Mouse (Mus musculus): ENCODE data around the gene Ano1.
A peak's percentile ranks its signal among the peaks of the same experiment; 100 is the strongest.

The Ano1 gene

GRCm38 (mm10) chr7:144696764-144697704 lies 54.7 kb downstream of the Ano1 start:
- peak in 1 of 2 experiments; percentile 22 for DNase-seq (ENCODE audit: low spot score in 2 of 2)

GRCm38 (mm10) chr7:144689855-144690254 lies 61.9 kb downstream of the Ano1 start:
- DNase-seq (ENCODE audit: low spot score in 2 of 2): no peak

- no peak for DNase-seq (ENCODE audit: low spot score in 2 of 2)
Measured at GRCm38 (mm10) chr7:144689136-144689535, 62.6 kb downstream of the Ano1 start.

- no peak for DNase-seq (ENCODE audit: low spot score in 2 of 2)
Measured at GRCm38 (mm10) chr7:144687663-144688381, 64.0 kb downstream of the Ano1 start.

GRCm38 (mm10) chr7:144684947-144685346 lies 66.8 kb downstream of the Ano1 start:
- DNase-seq (ENCODE audit: low spot score in 2 of 2): no peak

- DNase-seq (ENCODE audit: low spot score in 2 of 2): no peak
Measured at GRCm38 (mm10) chr7:144684467-144684866, 67.3 kb downstream of the Ano1 start.

GRCm38 (mm10) chr7:144680096-144680495 lies 71.7 kb downstream of the Ano1 start:
- no peak for DNase-seq (ENCODE audit: low spot score in 2 of 2)

- DNase-seq (ENCODE audit: low spot score in 2 of 2): no peak
Measured at GRCm38 (mm10) chr7:144678241-144679030, 73.3 kb downstream of the Ano1 start.

GRCm38 (mm10) chr7:144677341-144678086 lies 74.3 kb downstream of the Ano1 start:
- no peak for DNase-seq (ENCODE audit: low spot score in 2 of 2)

- no peak for DNase-seq (ENCODE audit: low spot score in 2 of 2)
Measured at GRCm38 (mm10) chr7:144675632-144676031, 76.1 kb downstream of the Ano1 start.

GRCm38 (mm10) chr7:144669895-144670294 lies 81.9 kb downstream of the Ano1 start:
- no peak for DNase-seq (ENCODE audit: low spot score in 2 of 2)

GRCm38 (mm10) chr7:144668603-144669278 lies 83.0 kb downstream of the Ano1 start:
- DNase-seq (ENCODE audit: low spot score in 2 of 2): no peak

- DNase-seq (ENCODE audit: low spot score in 2 of 2): no peak
Measured at GRCm38 (mm10) chr7:144667091-144667490, 84.7 kb downstream of the Ano1 start.

GRCm38 (mm10) chr7:144665585-144665984 lies 86.2 kb downstream of the Ano1 start:
- no peak for DNase-seq (ENCODE audit: low spot score in 2 of 2)

- no peak for DNase-seq (ENCODE audit: low spot score in 2 of 2)
Measured at GRCm38 (mm10) chr7:144663566-144663965, 88.2 kb downstream of the Ano1 start.

GRCm38 (mm10) chr7:144656261-144656967 lies 95.4 kb downstream of the Ano1 start:
- DNase-seq (ENCODE audit: low spot score in 2 of 2): no peak

- no peak for DNase-seq (ENCODE audit: low spot score in 2 of 2)
Measured at GRCm38 (mm10) chr7:144653681-144654425, 97.9 kb downstream of the Ano1 start.

- DNase-seq (ENCODE audit: low spot score in 2 of 2): no peak
Measured at GRCm38 (mm10) chr7:144647547-144647946, 104.2 kb downstream of the Ano1 start.

GRCm38 (mm10) chr7:144640817-144641216 lies 111.0 kb downstream of the Ano1 start:
- no peak for DNase-seq (ENCODE audit: low spot score in 2 of 2)

Measured in spleen, postnatal 14 days (tissue).